Mouse (Mus musculus): Measurements from ENCODE around the gene Gm9964.
A peak's percentile ranks its signal among the peaks of the same experiment; 100 is the strongest.
"Not testable (repeated sequence)": the region's sequence is repeated elsewhere in the genome, so short reads cannot be mapped to it uniquely, and the experiment has no call there.

Gene Gm9964

DNA sequence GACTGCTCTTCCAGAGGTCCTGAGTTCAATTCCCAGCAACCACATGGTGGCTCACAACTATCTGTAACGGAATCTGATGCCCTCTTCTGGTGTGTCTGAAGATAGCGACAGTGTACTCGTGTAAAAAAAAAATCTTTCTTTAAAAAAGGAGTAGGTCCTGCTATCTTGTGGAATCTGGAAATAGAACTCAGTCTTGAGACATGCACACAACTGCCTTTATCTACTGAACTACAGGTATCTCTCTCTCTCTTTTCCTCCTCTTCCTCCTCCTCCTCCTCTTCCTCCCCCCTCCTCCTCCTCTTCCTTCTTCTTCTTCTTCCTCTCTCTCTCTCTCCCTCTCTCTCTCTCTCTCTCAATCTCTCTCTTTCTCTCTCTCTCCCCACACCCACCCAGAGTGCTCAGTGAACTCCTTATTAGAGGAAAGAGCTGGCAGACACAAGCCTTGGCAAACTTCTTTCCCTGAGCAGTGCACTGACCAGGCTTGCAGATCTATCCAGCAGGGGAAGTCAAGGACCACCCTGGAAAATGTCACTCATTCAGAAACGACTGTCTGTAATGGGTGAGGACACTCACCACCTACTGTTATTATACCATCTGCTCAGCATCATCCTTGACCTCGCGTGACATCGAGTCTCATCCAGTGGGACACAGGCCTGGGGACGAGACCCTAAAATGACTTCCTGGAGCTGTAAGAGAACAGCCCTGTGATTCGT lies 3.2 kb upstream of the Gm9964 start:
- DNase-seq (ENCODE audit: low spot score in 2 of 2): no peak

DNA sequence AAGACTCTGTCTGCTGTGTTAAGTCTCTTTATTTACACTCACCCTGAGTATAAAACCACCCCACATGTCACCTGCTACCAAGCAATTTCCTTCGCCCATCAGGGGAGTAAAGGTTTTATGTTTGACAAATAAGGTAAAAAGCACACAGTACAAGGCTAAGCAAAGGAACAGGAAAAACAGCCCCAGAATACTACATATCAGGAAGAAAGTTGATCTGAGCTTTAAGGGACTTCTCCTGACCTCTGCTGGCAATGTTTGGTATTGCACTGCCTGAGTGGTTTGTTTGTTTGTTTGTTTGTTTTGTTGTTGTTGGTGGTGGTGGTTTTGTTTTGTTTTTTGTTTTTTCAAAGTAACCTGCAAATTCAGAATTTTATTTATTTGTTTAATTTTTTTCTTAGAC lies 539 bp downstream of the Gm9964 start:
- peak; percentile 39 to 64 for DNase-seq (ENCODE audit: low spot score in 2 of 2)

DNA sequence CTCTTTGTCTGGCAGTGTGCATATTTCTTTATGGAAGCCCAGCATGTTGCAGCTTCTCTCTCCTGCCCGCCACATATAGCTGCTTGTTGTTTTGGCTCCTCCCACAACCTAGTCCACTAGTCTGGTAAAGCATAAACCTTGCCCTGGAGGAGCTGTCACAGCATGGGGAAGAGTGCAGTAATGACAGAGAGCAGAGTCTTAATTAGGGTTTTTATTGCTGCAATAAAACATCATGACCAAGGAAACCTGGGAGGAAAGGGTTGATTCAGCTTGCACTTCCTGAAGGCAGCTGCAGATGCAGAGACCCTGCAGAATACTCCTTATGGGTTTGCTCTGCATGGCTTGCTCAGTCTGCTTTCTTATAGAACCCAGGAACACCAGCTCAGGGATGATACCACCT lies 2.7 kb downstream of the Gm9964 start:
- DNase-seq (ENCODE audit: low spot score in 2 of 2): no peak

DNA sequence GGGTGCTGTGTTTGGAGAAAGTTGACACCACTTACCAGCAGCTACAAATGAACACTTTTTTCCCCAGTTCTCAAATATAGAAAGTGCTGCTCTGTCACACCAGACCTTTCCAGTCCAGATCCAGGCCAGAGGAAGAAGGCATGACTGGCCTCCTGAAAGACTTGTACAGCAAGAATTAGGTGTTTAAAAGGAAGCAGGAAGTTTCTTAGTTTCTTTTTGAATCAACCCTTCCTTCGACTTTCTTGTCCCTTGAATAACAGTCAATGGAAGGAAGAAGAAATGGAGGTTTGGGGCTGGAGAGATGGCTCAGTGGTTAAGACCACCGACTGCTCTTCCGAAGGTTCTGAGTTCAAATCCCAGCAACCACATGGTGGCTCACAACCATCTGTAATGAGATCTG lies 3.7 kb downstream of the Gm9964 start:
- DNase-seq (ENCODE audit: low spot score in 2 of 2): no peak

DNA sequence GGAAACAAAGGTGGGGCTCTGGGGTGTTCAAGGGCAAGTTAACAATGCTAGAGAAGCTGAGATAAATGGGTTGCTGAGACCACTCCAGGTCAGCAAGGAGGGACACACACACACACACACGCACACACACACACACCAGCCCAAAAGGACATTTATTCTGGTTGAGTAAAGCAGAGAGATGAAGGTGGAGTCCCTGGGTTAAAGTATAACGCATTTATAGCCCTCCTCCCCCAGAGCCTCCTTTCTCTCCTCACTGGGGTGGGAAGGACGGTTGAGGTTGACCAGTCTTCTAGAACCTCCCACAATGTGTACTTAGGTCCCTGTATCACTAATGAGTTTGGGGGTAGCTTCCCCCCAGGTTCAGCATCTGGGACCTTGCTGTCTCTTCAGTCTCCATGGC lies 4.6 kb downstream of the Gm9964 start:
- DNase-seq (ENCODE audit: low spot score in 2 of 2): no peak

DNA sequence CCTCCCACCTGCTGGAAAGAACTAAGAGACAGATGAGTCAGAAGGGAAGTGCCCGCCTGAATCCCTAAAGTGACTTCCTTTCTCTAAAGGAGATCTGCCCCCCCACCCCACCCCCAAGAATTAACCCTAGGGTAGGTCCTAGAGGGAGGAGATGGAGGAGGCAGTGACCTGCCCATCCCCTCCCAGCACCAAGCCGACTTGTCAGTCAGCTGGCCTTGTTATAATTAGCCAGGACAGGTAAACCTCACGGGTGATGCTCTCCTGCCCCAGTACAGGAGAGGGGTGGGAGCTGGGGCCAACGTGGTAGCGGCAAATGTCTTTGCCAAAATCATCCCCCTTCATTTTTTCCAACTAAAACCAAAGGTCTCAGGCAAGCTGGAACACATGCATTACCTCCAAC lies 5.1 kb downstream of the Gm9964 start:
- DNase-seq (ENCODE audit: low spot score in 2 of 2): no peak

DNA sequence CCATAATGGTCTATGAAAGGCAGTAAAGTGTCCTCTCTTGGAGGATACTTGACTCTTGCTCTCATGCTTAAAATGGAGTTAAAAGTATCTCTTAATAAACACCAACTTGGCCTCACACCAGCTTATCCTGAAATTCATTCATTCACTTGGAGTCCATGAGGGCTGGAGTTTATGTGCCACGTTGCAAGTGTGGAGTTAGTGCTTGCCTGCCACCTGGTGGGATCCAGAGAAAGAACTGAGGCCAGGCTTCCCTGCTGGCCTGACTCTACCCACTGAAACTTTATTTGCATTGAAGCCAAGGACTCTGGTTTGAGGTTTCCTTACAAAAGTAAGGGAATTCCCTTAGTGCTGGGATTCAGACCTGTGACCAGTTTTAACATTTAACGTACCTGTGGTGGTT lies 6.2 kb downstream of the Gm9964 start:
- peak in 1 of 2 experiments; percentile 16 for DNase-seq (ENCODE audit: low spot score in 2 of 2)

DNA sequence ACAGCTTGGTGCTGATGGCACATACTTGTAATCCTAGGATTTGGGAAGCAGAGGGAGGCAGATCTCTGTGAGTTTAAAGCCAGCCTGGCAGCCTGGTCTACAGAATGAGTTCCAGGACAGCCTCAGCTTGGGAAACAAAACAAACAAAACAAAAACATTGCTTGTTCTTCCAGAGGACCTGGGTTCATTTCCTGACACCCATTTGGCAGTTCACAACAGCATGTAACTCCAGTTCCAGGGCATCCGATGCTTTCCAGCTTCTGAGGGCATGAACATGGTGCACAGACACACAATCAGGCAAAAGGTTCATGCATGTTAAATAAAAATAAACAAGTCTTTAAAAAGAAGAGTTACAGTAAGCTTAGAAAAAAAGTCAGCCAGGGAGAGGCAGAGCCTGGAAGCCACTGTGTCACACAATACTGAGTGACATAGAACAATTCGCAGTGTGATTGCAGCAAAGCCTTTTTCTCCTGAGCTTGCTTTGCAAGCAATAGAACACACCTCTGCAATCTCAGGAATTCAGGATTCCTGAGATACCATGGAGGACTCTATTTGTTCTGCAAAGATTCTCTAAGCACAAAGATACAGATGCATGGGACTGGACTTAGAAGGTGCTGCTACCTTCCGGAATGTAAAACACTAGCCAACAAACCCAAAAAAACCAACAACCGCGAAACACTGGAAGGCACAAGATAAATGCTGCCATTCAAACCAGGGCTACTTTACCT lies 7.6 kb downstream of the Gm9964 start:
- no peak for DNase-seq (ENCODE audit: low spot score in 2 of 2)

DNA sequence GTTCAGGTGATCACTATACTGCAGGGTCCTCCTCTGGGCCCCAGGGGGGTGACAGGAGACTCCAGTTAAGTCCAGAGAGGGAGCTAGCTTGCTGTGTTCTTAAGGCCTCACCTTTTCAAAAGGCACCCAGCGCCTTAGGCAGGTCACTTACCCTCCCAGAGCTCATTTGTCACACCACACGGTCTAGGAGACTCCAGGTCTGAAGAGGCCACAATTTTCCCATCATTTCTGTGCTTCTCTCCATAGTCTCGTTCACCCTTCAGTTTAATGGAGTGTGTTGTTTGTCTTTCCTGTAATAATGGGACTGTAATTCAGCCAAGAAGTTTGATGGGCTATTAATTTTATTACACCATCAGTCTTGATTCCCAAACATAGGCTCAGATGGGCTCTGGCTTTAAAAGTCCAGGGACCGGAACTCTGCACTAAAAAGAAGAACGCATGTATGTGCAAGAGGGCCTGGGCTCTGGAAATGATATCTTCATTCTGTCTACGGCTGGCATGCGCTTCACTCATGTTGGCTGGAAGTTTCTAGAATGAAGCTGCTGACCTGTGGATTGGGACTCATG lies 8.3 kb downstream of the Gm9964 start:
- no peak for DNase-seq (ENCODE audit: low spot score in 2 of 2)

DNA sequence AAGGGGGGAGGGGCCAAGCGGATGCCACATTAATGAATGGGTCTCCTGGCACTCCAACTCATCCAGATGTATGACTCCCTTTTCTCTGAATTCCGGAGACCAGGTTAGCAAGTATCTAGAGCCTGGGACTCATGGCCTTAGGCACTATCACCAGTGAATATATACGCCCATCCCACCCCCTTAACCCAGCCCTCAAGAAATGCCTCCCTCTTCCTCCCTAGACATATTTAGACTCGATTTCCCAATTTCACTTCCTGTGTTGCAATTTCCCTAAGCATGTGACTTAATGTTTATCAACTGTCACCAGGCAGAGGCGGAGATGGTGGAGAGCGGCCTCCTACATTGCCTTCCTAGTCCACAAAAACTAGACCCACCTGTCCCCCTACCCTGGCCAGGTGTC lies 9.3 kb downstream of the Gm9964 start:
- DNase-seq (ENCODE audit: low spot score in 2 of 2): no peak

DNA sequence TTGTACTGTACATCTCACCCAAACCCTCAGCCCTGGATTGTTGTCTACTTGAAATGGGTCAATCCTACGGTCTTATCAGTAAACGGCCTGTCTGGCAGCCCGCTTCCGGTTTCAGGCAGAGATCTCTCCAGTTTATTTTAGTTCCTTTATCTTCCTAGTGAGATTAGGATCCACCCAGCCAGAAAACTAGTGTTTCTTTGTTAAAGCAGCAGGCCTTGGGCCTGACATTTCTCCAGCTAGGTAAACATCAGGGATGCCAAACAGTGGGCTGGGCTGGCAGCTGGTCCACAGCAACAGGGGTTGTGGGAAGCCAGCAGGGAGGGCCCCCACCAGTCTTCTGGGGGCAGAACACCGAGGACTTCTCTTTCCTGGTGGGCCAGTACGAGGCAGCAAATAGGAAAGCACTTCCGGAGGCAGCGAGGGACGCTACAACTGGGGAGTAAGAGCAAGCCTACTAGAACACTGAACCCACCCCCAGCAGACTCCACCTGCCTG lies 10.4 kb downstream of the Gm9964 start:
- DNase-seq (ENCODE audit: low spot score in 2 of 2): no peak

DNA sequence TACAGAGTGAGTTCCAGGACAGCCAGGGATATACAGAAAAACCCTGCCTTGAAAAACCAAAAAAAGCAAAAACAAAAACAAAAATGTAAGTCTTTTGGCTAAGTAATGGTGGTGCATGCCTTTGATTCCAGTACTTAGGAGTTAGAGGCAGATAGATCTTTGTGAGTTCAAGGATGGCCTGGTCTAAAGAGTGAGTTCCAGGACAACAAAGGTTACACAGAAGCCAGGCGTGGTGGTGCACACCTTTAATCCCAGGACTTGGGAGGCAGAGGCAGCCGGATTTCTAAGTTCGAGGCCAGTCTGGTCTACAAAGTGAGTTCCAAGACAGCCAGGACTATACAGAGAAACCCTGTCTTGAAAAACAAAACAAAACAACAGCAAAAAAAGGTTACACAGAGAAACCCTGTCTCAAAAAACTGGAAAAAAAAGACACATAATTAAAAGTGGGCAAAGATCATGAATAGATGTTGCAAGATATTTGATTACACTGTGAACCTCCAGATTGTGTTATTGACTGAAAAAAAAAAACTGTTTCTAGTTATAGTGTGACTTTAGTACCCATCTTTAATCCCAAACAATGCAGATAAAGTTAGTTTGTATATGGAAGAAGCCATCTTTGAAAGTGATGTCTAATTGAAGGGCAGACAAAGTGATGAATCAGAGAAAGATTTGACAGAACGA lies 13.2 kb downstream of the Gm9964 start:
- DNase-seq (ENCODE audit: low spot score in 2 of 2): no peak

DNA sequence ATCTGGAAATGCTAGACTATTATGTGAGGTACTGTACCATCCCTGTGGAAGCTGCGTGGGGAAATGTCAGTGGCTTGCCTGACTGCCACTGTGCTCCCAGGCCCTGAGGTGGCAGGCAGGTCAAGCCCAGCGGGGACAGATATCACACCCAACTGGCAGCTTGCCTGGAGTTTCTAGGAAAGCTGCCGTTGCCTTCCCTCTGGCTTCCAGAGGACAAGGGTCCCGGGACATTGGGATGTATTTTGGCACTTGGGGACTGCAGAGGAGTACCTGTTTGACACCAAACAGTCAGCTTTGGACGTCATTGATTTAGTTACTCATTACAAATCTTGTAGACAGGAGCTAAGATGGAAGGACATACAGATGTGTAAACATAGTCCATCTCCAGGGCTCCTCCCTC lies 15.3 kb downstream of the Gm9964 start:
- DNase-seq (ENCODE audit: low spot score in 2 of 2): no peak

DNA sequence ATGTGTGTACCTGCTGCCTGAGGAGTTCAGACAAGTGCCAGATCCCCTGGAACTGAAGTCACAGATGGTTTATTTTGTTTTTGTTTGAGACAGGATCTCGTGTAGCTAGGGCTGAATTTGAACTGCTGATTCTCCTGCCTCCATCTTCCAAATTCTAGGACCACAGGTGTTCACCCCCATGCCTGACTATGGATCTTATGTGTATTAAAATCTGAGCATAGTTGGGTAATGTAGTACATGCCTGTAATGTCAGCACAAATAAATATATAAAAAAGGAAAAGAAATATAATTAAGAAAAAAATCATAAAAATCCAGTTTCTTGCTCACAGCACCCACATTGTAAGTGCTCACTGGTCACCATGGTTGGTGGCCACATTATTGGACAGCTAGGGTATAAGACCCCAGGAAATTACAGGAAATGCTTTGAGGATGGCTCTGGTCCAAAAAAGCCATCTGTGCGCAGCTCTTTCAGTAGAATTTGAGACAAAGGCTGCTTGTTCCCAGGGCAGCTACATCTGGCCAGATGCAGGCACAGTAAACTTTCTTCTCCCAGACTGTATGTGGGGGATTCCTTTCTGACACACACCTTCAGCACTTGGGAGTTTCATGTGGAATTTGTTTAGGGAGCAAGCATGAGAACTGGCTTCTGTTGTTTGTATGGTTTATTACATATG lies 16.8 kb downstream of the Gm9964 start:
- no peak for DNase-seq (ENCODE audit: low spot score in 2 of 2)

DNA sequence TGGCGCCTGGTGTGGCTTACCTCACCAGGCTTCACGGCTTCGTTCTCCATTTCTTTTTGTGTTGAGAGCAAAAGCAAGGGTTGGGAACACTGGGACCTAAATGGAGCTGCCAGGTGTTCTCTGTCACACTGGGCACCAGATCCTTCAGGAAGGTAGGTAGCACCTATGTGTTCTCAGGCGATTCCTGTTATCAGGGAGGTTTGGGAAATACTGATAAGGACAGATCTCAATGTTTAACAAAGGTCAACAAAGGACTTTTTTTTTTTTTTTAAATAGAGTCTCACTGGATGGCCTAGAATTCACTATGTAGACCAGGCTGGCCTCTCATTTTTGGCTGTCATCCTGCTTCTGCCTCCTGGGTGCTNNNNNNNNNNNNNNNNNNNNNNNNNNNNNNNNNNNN lies 22.9 kb downstream of the Gm9964 start:
- no peak for DNase-seq (ENCODE audit: low spot score in 2 of 2)

DNA sequence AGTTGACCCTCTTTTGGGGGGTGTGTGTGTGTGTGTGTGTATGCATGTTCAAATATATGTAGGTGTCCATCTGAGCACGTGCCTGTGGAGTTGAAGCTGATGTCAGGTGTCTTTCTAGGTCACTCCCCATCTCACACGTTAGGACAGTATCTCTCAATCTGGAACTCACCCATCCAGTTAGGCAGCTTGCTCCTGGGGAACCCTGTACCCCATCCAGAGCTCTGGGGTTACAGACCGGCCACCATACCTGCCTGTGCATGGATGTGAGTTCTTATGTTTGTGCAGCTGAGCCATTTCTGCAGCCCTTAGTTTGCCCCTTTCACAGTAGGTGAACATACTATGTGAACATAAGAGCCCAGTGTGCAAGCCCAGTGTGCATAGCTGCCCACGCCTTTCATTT lies 23.7 kb downstream of the Gm9964 start:
- DNase-seq (ENCODE audit: low spot score in 2 of 2): no peak

DNA sequence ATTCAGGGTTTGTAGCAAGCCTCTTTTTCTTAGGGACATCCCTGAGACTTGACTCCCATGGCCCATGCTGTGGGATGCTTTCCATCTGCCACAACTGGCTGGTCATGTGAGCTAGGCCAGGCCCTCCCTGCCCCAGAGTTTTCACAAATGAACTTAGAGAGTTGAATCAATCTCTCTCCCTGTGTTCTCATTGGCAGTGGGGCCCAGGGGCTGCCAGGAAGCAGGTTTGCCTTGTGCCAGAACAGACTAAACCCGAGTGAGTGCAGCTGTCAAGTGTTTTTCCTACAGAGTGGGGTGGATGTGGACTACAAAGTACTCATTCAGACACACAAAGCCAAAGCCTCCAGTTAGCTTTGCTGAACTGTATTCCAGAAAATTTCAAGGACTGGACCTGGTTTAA lies 29.5 kb downstream of the Gm9964 start:
- DNase-seq (ENCODE audit: low spot score in 2 of 2): no peak

DNA sequence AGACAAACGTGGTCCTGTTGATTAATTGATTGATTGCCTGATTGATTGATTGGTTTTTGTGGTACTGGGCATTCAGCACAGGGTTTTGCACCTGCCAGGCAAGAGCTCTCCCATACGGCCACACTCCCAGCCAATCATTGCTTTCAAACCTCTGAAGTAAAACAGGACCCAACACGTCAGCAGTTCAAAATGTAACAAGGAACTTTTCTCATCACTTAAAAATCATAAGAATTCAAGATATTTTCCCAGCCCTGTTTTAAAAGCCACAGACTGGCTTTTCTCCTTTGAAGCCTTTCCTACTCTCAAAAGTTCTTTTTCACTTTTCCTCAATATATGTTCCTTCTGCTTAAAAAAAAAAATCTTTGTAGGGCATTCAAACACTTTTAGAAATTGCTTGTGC lies 32.3 kb downstream of the Gm9964 start:
- no peak for DNase-seq (ENCODE audit: low spot score in 2 of 2)

DNA sequence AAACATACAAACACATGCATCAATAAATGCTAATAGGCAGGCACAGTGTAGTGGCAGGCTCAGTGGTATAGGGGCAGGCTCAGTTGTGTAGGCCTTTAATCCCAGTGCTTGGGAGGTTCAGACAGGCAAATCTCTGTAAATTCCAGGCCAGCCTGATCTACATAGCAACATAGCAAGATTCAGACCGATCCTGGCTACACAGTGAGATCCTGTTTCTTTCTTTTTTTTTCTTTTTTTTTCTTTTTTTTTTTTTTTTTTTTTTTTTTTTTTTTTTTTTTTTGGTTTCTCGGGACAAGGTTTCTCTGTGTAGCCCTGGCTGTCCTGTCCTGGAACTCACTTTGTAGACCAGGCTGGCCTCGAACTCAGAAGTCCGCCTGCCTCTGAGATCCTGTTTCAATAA lies 36.6 kb downstream of the Gm9964 start:
- not testable (repeated sequence) for DNase-seq (ENCODE audit: low spot score in 2 of 2)

DNA sequence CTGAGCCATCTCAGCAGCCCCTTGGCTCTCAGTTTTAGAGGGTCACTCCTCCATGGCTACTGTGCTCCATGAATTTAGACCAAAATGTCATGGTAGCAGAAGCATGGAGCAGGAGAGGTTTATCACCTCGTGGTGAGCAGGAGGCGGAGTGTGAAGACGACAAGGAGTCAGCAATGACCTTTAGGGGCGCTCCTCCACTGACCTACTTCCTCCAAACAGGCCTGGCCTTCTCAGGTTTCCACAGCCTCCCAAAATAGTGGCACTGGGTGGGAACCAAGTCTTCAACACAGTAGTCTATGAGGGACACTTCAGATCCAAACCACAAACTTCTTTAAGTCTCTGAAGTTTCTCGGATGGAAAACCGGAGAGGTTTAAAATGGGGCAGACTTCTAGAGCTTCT lies 38.0 kb downstream of the Gm9964 start:
- DNase-seq (ENCODE audit: low spot score in 2 of 2): no peak

DNA sequence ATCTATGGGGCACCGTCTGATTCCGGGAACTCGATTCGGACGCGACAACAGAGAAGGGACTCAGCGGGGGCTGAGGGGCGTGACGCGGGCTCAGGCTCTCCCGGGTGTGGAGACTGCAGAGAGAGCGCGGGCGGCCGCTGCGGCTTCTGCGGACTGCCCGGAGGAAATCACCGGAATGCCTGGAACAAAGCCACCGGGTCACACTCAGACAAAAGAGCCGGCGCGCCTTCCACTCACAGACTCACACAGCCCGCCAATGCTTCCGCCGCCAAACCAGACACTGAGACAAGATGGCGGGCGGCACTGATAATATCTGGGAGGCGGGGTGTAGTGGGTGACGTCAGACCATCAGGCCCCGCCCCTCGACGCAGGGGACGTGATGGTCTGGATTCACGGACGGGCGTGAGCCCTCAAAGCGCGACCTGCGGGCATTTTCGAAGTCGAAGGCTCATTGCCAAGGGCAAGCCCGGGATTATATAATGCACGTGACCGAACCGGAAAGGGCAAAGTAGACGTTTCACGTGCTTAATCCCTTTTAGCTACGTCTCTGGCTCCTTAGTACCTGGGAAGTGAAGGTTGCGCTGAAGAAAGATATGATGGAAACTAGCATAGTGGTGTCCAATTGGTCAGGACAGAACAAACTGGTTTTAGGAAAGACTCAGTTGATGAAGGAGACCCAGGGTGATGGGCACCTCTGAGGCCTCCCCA lies 42.2 kb downstream of the Gm9964 start, which contains the start of gene Wsb1:
Gene Wsb1 (minus strand): TSS at position 281 of the 708 bp plus-strand sequence.
- DNase-seq (ENCODE audit: low spot score in 2 of 2): peak; percentile 93 to 95
